Mouse (Mus musculus) yolk sac, embryonic 10.5 days (tissue): Measurements from ENCODE around the gene Ankrd2.
"Not testable (repeated sequence)": the region's sequence is repeated elsewhere in the genome, so short reads cannot be mapped to it uniquely, and the experiment has no call there.

Experiments
- DNase-seq: peaks from one replicate; pipeline ENCODE4 v3.0.0-alpha.2; 2017; ENCODE audit warnings: low spot score

The Ankrd2 gene

GRCm38 (mm10) chr19:42055881-42056280 is 20.1 kb downstream of the Ankrd2 start:
- no peak for DNase-seq

GRCm38 (mm10) chr19:42056719-42057409 is 21.1 kb downstream of the Ankrd2 start:
- DNase-seq: no peak

- DNase-seq: no peak
Measured at GRCm38 (mm10) chr19:42058426-42058825, 22.6 kb downstream of the Ankrd2 start.

DNA sequence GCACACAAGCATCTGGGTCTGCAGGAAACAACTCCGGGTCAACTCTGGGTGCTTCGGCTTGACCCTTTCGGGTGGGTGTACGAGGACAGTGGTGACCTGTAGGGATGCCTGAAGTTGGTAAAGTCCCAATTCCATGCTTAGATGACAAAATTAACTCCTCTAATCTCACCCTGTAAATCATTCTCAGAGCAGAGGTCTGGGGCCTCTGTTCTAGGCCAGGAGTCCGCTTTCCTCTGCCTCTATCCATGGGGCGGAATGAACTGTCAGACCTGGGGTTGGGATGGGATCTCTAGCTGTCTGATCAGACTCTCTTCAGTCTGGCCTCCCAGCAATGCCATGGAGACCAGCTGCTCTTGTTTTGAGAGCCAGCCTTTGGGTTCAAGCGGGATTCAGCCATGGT is 25.6 kb downstream of the Ankrd2 start:
- peak; percentile 80 for DNase-seq

DNA sequence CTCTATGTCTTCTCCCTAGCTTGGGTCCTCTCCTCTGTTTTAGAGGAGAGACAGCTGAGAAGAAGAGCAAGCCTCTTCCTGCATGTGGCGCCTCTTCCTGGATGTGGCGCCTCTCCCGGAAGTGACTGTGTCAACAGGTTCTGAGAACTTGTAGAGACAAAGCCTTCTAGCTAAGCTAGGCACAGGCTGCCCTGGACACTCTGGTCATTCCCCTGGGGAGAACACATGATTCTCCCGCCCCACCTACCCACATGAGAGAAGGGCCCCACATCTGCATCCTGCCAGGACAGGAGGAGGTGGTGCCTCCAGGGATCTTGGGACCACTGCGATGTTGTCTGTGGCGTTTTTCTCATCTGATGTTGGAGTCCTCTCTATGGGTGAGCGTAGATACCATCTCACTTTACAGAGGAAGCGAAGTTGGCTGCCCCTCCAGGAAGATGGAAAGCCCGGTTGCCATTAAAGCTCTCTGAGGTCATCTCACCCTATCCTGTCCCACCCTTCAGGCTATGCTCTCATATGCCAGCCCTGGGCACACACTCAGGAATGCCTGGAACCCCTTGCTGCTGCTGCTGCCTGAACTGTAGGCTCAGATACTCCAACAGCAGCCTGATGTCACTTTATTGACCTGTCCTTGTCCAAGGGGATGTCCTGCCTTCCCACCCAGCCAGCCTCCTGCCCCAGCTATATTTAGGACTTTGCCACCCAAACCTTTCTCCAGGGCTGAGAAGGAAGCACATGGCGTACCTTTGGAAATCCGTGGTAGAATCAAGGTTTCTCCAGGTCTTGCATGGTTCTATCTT is 32.8 kb downstream of the Ankrd2 start:
- DNase-seq: no peak

- DNase-seq: no peak
Measured at GRCm38 (mm10) chr19:42069241-42069525, 33.4 kb downstream of the Ankrd2 start.

GRCm38 (mm10) chr19:42071221-42071620 is 35.4 kb downstream of the Ankrd2 start:
- no peak for DNase-seq

GRCm38 (mm10) chr19:42071886-42072608 is 36.2 kb downstream of the Ankrd2 start:
- DNase-seq: peak; percentile 85

GRCm38 (mm10) chr19:42072802-42073201 is 37.0 kb downstream of the Ankrd2 start:
- DNase-seq: peak; percentile 58

DNA sequence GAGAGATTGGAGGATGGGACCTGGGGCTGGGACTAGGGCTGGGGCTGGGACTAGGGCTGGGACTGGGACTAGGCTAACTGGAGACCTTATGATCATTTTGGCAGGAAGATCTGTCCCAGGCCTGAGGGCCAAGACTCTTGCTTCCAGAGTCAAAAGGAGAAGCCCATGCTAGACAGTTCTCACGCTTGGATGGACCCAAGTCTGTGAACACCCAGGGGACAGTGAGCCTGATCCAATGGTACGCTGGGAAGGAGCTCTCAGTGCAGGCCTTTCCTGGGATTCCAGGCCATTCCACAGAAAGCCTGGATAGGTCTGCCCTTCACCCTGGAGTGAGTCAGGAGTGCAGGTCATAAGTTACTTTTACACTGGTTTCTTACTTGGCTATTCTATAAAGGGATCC is 39.3 kb downstream of the Ankrd2 start:
- no peak for DNase-seq

GRCm38 (mm10) chr19:42075992-42076391 is 40.2 kb downstream of the Ankrd2 start:
- no peak for DNase-seq

- DNase-seq: no peak
Measured at GRCm38 (mm10) chr19:42078566-42078965, 42.8 kb downstream of the Ankrd2 start.

DNA sequence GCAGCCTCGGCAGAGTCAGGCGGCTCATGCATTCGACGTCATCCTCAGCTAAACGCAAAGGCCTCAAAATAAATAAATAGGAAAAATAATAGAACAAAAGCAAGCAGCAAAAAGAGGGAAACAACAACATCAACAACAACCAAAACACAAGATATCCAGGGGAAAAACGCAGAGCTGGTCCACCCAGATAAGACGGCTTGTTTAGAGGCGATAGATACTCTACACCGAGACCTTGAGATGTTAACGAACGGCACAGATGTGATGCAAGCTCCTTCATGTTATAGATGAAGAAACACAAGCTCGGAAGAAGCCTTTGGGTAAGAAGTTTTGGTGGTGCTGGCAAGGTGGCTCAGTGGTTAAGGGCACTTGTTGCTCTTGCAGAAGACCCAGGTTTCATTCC is 43.2 kb downstream of the Ankrd2 start:
- no peak for DNase-seq

- peak; percentile 23 for DNase-seq
Measured at GRCm38 (mm10) chr19:42079950-42080349, 44.1 kb downstream of the Ankrd2 start.

DNA sequence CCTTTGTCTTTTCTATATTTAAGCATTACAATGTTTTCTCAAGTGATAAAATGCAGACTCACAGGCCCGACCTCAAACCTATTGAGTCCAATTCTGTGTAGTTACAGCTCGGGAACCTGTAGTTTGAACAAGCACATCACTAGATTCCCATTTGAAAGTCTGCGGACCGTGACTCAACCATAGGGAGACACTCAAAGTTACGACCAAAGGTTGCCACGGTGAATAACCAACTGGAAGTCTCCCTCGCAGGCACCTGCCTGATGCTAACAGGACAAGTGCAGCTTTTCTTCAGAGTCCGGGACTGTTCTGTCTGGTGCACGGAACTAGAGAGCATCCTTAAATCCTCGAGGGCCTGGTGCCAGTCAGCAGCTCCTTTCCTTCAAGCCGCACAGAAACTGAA is 44.7 kb downstream of the Ankrd2 start:
- no peak for DNase-seq

DNA sequence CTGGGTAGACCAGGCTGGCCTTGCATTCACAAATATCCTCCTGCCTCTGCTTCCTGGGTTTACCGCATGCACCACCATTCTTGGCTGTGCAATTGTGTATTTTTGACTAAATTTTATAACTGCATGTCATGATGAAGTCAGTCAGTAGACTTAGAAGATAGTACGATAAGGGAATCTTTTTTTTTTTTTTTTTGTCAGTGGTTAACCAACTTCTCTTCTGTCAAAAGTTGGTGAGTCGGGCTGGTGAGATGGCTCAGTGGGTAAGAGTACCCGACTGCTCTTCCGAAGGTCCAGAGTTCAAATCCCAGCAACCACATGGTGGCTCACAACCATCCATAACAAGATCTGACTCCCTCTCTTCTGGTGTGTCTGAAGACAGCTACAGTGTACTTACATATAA is 45.8 kb downstream of the Ankrd2 start:
- DNase-seq: not testable (repeated sequence)

DNA sequence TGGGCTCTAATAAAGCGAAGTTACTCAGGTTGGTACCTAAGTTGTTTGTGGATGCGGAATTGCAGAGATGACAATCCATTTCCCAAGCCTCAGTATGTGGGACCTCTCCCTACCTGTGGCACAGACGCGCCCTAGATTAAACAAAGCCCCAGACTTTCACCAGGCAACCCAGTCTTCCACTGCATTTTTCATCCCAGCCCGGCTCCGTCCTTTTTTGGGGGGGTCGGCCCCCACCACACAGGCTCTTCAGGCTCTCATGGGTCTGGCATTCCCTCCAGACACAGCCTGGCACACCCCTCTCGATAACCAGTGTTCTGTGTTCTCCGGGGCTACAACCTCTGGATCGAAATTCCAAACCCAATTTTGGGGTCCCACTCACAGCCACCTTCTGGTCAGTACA is 49.9 kb downstream of the Ankrd2 start:
- DNase-seq: no peak

- peak; percentile 82 for DNase-seq
Measured at GRCm38 (mm10) chr19:42086166-42086565, 50.4 kb downstream of the Ankrd2 start, which contains the start of gene Morn4. Morn4 (minus strand) TSS chr19:42086357.

DNA sequence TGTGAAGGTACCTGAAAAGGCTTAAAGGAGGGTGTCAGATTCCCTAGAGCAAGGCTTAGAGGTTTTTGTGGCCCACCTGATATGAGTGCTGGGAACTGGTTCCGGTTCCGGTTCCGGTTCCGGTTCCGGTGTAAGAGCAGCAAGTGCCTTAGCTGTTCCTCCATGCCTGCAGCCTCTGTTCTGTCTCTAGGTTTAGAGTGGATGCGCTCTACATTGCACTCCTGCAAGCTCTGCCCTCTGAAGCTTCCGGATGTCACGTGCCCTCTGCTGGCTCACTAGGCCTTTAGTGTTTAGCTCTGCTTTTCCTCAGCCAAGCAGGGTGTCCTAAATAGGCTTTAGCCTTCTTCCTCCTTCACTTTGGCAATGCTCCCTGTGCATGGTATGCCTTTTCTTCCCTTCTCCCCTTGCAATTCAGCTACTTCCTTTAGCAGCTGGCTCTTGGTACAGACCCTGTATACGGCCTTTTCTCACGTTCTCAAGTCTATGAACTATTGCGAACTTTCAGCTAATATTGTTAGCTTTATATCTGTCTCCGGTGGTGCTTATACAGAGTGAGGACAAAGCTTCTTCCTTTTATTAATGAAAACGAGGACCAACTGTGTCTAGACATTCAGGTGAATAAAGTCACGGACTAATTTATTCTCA is 53.4 kb downstream of the Ankrd2 start:
- DNase-seq: peak; percentile 67

DNA sequence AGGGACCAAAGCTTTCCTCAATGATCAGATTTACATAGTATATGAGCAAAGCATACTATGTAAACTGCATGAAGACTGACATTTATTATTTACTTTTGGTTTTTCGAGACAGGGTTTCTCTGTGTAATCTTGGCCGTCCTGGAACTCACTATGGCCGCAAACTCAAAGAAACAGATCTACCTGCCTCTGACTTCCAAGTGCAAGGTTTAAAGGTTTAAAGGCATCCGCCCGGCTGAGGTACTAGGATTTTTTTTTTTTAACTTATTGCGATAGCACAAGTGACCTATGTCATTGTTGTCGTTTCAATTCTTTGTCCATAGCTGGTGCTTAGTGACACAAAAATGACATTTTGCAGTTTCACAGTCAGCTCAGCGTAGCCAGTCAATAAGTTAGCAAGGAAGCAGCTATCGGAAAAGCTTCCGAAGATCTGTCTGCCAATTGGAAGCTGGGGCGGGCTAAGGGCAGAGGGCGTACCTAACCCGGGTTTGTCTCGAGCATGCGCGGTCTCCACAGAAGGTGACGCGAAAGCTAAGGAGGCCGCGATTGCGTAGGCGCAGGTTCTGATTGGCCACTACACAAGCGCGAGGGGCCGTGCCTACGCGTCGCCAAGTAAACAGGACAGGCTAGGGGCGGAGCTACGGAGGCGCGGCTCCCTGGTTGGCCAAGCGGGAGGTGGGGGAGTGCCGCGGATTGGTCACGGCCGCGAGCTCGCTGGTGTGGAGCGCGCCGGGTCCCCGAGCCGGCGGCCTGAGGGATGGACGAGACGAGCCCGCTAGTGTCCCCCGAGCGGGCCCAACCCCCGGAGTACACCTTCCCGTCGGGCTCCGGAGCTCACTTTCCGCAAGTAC is 54.2 kb downstream of the Ankrd2 start, which contains the start of gene Pi4k2a:
Gene Pi4k2a (plus strand): TSS at position 723 of the 848 bp plus-strand sequence.
- peak; percentile 99 for DNase-seq

- no peak for DNase-seq
Measured at GRCm38 (mm10) chr19:42090637-42091141, 54.9 kb downstream of the Ankrd2 start.
